8 mouse cellular contexts compared by ENCODE assay signal in genomic region chr7:119861335-119862091, GRCm38 (mm10). TPM values are rescaled to one million over a fixed set of nuclear protein-coding genes. Genes with fewer than 3 reads are reported as not detected.
DNase-seq lines count a peak whose midpoint lies in the region; ATAC-seq lines count a peak whose summit lies in the region.

No protein-coding gene starts in this region.

- ATAC-seq in hindbrain, embryonic 16.5 days: peak; percentile 81
- ATAC-seq in midbrain, embryonic 12.5 days (ENCODE audit: low FRiP score, low read depth): peak; percentile 91

- H3K9me3 ChIP-seq in hindbrain, embryonic 16.5 days (ENCODE audit: control insufficient read depth, low read length): no peaks in the 10 kb centered on the region
- H3K9me3 ChIP-seq in midbrain, embryonic 12.5 days: no peaks in the 10 kb centered on the region

- H3K36me3 ChIP-seq in hindbrain, embryonic 16.5 days (ENCODE audit: control insufficient read depth, insufficient read depth, low read length): 0 out of 2 replicates have a peak, but pooled peaks cover 4% of the 10 kb centered on the region
- peaks cover 15% of the 10 kb centered on the region for H3K36me3 ChIP-seq in midbrain, embryonic 12.5 days

- intact Hi-C loops in left cerebral cortex, postnatal 25 days (cut with DNase I): no loop called here

- no peaks in the 10 kb centered on the region for H3K27me3 ChIP-seq in hindbrain, embryonic 16.5 days (replicated peaks; ENCODE audit: control insufficient read depth, insufficient read depth, low read length)
- H3K27me3 ChIP-seq in midbrain, embryonic 12.5 days: no peaks in the 10 kb centered on the region

- peak; percentile 29 for DNase-seq in layer of hippocampus, adult 11-12 months (ENCODE audit: low spot score)
- no peak for DNase-seq in layer of hippocampus, adult 9-10 months (ENCODE audit: low spot score)
- DNase-seq in cerebellum, postnatal 10 days: peak; percentile 58 to 68
- peak; percentile 30 for DNase-seq in gastrocnemius, adult 18-20 months (ENCODE audit: low spot score)
- peak; percentile 24 to 55 for DNase-seq in left cerebral cortex, postnatal 25 days (ENCODE audit: low spot score in 2 of 2)
- DNase-seq in spleen, postnatal 4 days (ENCODE audit: low spot score in 2 of 2): peak; percentile 33 to 69

- H3K4me2 ChIP-seq in hindbrain, embryonic 16.5 days (ENCODE audit: low read length): no peak overlapping the region
- no peak overlapping the region for H3K4me2 ChIP-seq in midbrain, embryonic 12.5 days (replicated peaks)

- no peak overlapping the region for H3K4me3 ChIP-seq in hindbrain, embryonic 16.5 days (ENCODE audit: low read length)
- H3K4me3 ChIP-seq in midbrain, embryonic 12.5 days: no peak overlapping the region

- 0 out of 2 replicates have a peak overlapping the region, but pooled peaks have one; percentile 35 for H3K9ac ChIP-seq in hindbrain, embryonic 16.5 days (ENCODE audit: low read depth, low read length)
- H3K9ac ChIP-seq in midbrain, embryonic 12.5 days (replicated peaks): peak overlapping the region; percentile 34; the same call in 1 of the 2 replicates

- peak overlapping the region; percentile 64 for H3K27ac ChIP-seq in hindbrain, embryonic 16.5 days (ENCODE audit: low read depth, low read length)
- peak overlapping the region; percentile 77 for H3K27ac ChIP-seq in midbrain, embryonic 12.5 days (replicated peaks)

- 24% methylated on average over 6 of the region's 6 CpGs for WGBS in hindbrain, embryonic 16.5 days
- WGBS in midbrain, embryonic 12.5 days: 9% methylated on average over 6 of the region's 6 CpGs

- H3K4me1 ChIP-seq in hindbrain, embryonic 16.5 days (ENCODE audit: control insufficient read depth, insufficient read depth, low read depth, low read length): peaks cover 9% of the 10 kb centered on the region
- peaks cover 28% of the 10 kb centered on the region for H3K4me1 ChIP-seq in midbrain, embryonic 12.5 days

RNA-seq across cellular contexts. Expression of gene Lyrm1, which starts 34.1 kb away (rescaled TPM):
- total RNA-seq in gastrocnemius, adult 18-20 months (2021): 10 to 100 TPM; 11.3 to 12.5 TPM
- polyA plus RNA-seq in hindbrain, embryonic 16.5 days (2015; fragmentation: Nextera tagmentation; extraction: Ambion mirVana): 19.2 and 21.0 TPM in 2 replicates
- 10 to 100 TPM; 11.6 to 12.1 TPM for total RNA-seq in left cerebral cortex, postnatal 25 days (2021)
- polyA plus RNA-seq in midbrain, embryonic 12.5 days (2016; fragmentation: Nextera tagmentation; extraction: Ambion mirVana): 12.8 and 14.0 TPM in 2 replicates

RNA-seq across cellular contexts. Expression of gene Dcun1d3, which starts 34.6 kb away (rescaled TPM):
- 10 to 100 TPM; 20.3 to 21.1 TPM for total RNA-seq in gastrocnemius, adult 18-20 months (2021)
- 15.2 and 18.5 TPM in 2 replicates for polyA plus RNA-seq in hindbrain, embryonic 16.5 days (2015; fragmentation: Nextera tagmentation; extraction: Ambion mirVana)
- 10 to 100 TPM; 29.8 to 35.6 TPM for total RNA-seq in left cerebral cortex, postnatal 25 days (2021)
- 17.8 and 19.4 TPM in 2 replicates for polyA plus RNA-seq in midbrain, embryonic 12.5 days (2016; fragmentation: Nextera tagmentation; extraction: Ambion mirVana)
